Mouse (Mus musculus) liver, adult 2 months (tissue): ENCODE results near the gene Pip4k2b.

Source experiments
- CTCF ChIP-seq: fragments of 200-500 bp; IDR thresholded peaks from 2 replicates; pipeline ENCODE4 v1.5.1; 2011; ENCODE audit warnings: low read depth, low read length, control low read depth
- POLR2A ChIP-seq: fragments of 200-500 bp; IDR thresholded peaks from 2 replicates; pipeline ENCODE4 v1.6.1; 2011; ENCODE audit warnings: low read length, control low read depth; ENCODE audit not compliant: insufficient read depth; ENCODE audit errors: extremely low read depth

DNA sequence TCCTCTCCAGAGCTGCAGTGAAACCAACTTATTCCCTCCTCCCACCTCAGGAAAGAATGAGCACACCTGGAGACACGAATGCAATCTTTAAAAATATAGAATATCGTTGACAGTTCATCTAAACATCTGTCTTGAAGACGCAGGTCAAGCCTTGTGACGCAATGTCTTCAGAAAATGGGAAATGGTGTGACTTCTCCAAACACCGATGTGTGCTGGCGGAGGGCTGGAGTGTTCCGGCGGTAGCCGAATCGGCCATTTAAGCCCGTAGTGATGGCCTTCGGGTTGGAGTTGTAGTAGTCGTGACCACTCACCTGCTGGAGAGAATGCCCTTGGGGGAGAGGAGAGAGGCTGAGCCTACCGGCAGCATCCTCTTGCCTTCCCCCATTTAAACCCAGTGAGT, 26.9 kb upstream of the Pip4k2b start:
- TF ChIP-seq CTCF (no peak), POLR2A (no peak)
